Mouse (Mus musculus) Patski (cell line): ENCODE results near the gene Klhl31. TPM values are rescaled to one million over a fixed set of nuclear protein-coding genes. Genes with fewer than 3 reads are reported as not detected.
A peak's percentile ranks its signal among the peaks of the same experiment; 100 is the strongest.

ENCODE experiments used
- ATAC-seq: fragments of 100-300 bp; one replicate; pipeline ENCODE4 v1.8.0; 2021
- CTCF ChIA-PET: fragments of 350-600 bp; sonication (Branson Sonifier 250); formaldehyde crosslinking; loops from one replicate; lab custom pipeline; 2022; ENCODE audit warnings: inconsistent platforms; lab: Charles Lee
- POLR2A ChIA-PET: fragments of 350-600 bp; sonication (Branson Sonifier 250); formaldehyde crosslinking; loops from one replicate; lab custom pipeline; 2022; ENCODE audit warnings: antibody characterized with exemption, inconsistent platforms; lab: Charles Lee
- DNase-seq: peaks from one replicate; pipeline ENCODE4 v3.0.0-alpha.2; 2011; ENCODE audit warnings: low read depth, low spot score
- H3K27me3 ChIP-seq: fragments of 371-371 bp; one replicate; pipeline ENCODE4 v1.5.1; 2021
- CTCF ChIP-seq: fragments of 100-300 bp; IDR thresholded peaks from one replicate; pipeline ENCODE4 v1.5.1; 2021
- in situ Hi-C: fragments of 300-500 bp; cut with MboI; formaldehyde crosslinking; loops from 3 replicates; pipeline ENCODE4 v1.11.1; 2018; ENCODE audit warnings: low pct_unique_long_range_greater_than_20kb, mixed read lengths
- polyA plus RNA-seq: library from polyadenylated mRNA; unstranded; gene quantifications from one replicate; pipeline ENCODE4 v1.2.3, GENCODE M21; 2021

Gene Klhl31
- polyA plus RNA-seq, 1 experiment from 2014 or later: 0.10 TPM

- ChIA-PET CTCF (no interaction called here), POLR2A (no interaction called here)
- in situ Hi-C loops: no loop called here
- H3K27me3 ChIP-seq: no peaks in the 10 kb centered on the region
- ATAC-seq (no peak), DNase-seq (no peak)
- TF ChIP-seq CTCF: no peak
Measured at GRCm38 (mm10) chr9:77651847-77652246, 15.5 kb downstream of the Klhl31 start.

GRCm38 (mm10) chr9:77653907-77654306 is 17.6 kb downstream of the Klhl31 start:
- in situ Hi-C loops: no loop called here
- CTCF ChIA-PET: interaction anchor here (1.0 kb wide), 1 partner anchor 29 kb away, joined by 3 read pairs; no protein-coding TSS in a partner anchor
- no peaks in the 10 kb centered on the region for H3K27me3 ChIP-seq
- POLR2A ChIA-PET: interaction anchor here (1.0 to 1.2 kb wide), 2 partner anchors 19 to 96 kb away, joined by 3 read pairs; no protein-coding TSS in a partner anchor
- TF ChIP-seq CTCF: no peak
- DNase-seq (no peak), ATAC-seq (no peak)

GRCm38 (mm10) chr9:77655181-77655934 is 19.1 kb downstream of the Klhl31 start:
- ATAC-seq: peak; percentile 80
- ChIA-PET POLR2A (no interaction called here), CTCF (interaction anchor here (1.1 to 1.7 kb wide), 5 partner anchors 18 to 134 kb away, joined by 3 to 7 read pairs (median 4); no protein-coding TSS in a partner anchor)
- TF ChIP-seq CTCF: peak; percentile 36
- H3K27me3 ChIP-seq: no peaks in the 10 kb centered on the region
- in situ Hi-C loops: no loop called here
- no peak for DNase-seq

GRCm38 (mm10) chr9:77655935-77656288 is 19.6 kb downstream of the Klhl31 start:
- TF ChIP-seq CTCF: peak; percentile 68
- POLR2A ChIA-PET: interaction anchor here (0.6 kb wide), 1 partner anchor 45 kb away, joined by 9 read pairs; no protein-coding TSS in a partner anchor
- peak; percentile 30 for DNase-seq
- CTCF ChIA-PET: interaction anchor here (0.8 to 1.7 kb wide), 6 partner anchors 18 to 133 kb away, joined by 3 to 7 read pairs (median 4); no protein-coding TSS in a partner anchor
- no peaks in the 10 kb centered on the region for H3K27me3 ChIP-seq
- in situ Hi-C loops: no loop called here
- ATAC-seq: peak; percentile 83

GRCm38 (mm10) chr9:77662917-77663316 is 26.6 kb downstream of the Klhl31 start:
- ATAC-seq: peak; percentile 71
- no peaks in the 10 kb centered on the region for H3K27me3 ChIP-seq
- no peak for DNase-seq
- CTCF ChIA-PET: interaction anchor here (0.7 to 4.3 kb wide), 19 partner anchors 8 to 119 kb away, joined by 3 to 25 read pairs (median 4); partner anchors contain the start of gene Gclc
- in situ Hi-C loops: loop anchor here (10.0 kb wide), 3 partner anchors 92 to 372 kb away; partner anchors contain the start of gene Gclc
- POLR2A ChIA-PET: interaction anchor here (0.6 to 1.3 kb wide), 3 partner anchors 10 to 362 kb away, joined by 3 to 4 read pairs (median 4); no protein-coding TSS in a partner anchor
- TF ChIP-seq CTCF: peak; percentile 69

GRCm38 (mm10) chr9:77670095-77670494 is 33.8 kb downstream of the Klhl31 start:
- ATAC-seq: no peak
- no peak for TF ChIP-seq CTCF
- ChIA-PET POLR2A (interaction anchor here (0.6 to 1.1 kb wide), 2 partner anchors 80 to 157 kb away, joined by 3 to 5 read pairs; no protein-coding TSS in a partner anchor), CTCF (interaction anchor here (1.1 to 2.2 kb wide), 4 partner anchors 23 to 111 kb away, joined by 3 to 7 read pairs (median 4); no protein-coding TSS in a partner anchor)
- no peaks in the 10 kb centered on the region for H3K27me3 ChIP-seq
- no peak for DNase-seq
- in situ Hi-C loops: no loop called here

- DNase-seq: no peak
- in situ Hi-C loops: no loop called here
- TF ChIP-seq CTCF: no peak
- ChIA-PET POLR2A (interaction anchor here (1.1 kb wide), 1 partner anchor 79 kb away, joined by 5 read pairs; no protein-coding TSS in a partner anchor), CTCF (interaction anchor here (0.8 to 2.2 kb wide), 3 partner anchors 8 to 110 kb away, joined by 3 to 7 read pairs (median 3); no protein-coding TSS in a partner anchor)
- no peaks in the 10 kb centered on the region for H3K27me3 ChIP-seq
- no peak for ATAC-seq
Measured at GRCm38 (mm10) chr9:77671004-77671403, 34.7 kb downstream of the Klhl31 start.

GRCm38 (mm10) chr9:77673218-77673617 is 36.9 kb downstream of the Klhl31 start:
- no peaks in the 10 kb centered on the region for H3K27me3 ChIP-seq
- CTCF ChIA-PET: interaction anchor here (0.9 to 1.8 kb wide), 6 partner anchors 9 to 82 kb away, joined by 3 to 7 read pairs (median 4); no protein-coding TSS in a partner anchor
- TF ChIP-seq CTCF: no peak
- ATAC-seq (peak; percentile 79), DNase-seq (peak; percentile 49)
- POLR2A ChIA-PET: interaction anchor here (0.9 to 1.6 kb wide), 3 partner anchors 10 to 19 kb away, joined by 3 to 8 read pairs (median 4); no protein-coding TSS in a partner anchor
- in situ Hi-C loops: no loop called here

- ChIA-PET CTCF (interaction anchor here (0.9 to 1.8 kb wide), 7 partner anchors 9 to 81 kb away, joined by 3 to 7 read pairs (median 4); no protein-coding TSS in a partner anchor), POLR2A (interaction anchor here (1.6 kb wide), 1 partner anchor 12 kb away, joined by 8 read pairs; no protein-coding TSS in a partner anchor)
- DNase-seq (peak; percentile 34), ATAC-seq (peak; percentile 68)
- TF ChIP-seq CTCF: no peak
- in situ Hi-C loops: no loop called here
- H3K27me3 ChIP-seq: no peaks in the 10 kb centered on the region
Measured at GRCm38 (mm10) chr9:77673986-77674385, 37.7 kb downstream of the Klhl31 start.

- in situ Hi-C loops: no loop called here
- no peak for DNase-seq
- peak; percentile 37 for TF ChIP-seq CTCF
- H3K27me3 ChIP-seq: no peaks in the 10 kb centered on the region
- POLR2A ChIA-PET: interaction anchor here (2.0 kb wide), 1 partner anchor 12 kb away, joined by 8 read pairs; no protein-coding TSS in a partner anchor
- ATAC-seq: no peak
- CTCF ChIA-PET: interaction anchor here (0.6 to 2.7 kb wide), 11 partner anchors 16 to 91 kb away, joined by 3 to 10 read pairs (median 5); partner anchors contain the start of gene Gclc
Measured at GRCm38 (mm10) chr9:77684938-77685337, 48.6 kb downstream of the Klhl31 start.
